Mouse (Mus musculus) telencephalon, adult 2 months (tissue): ENCODE measurements around the gene F3.
"Not testable (repeated sequence)": the region's sequence is repeated elsewhere in the genome, so short reads cannot be mapped to it uniquely, and the experiment has no call there.

ENCODE experiments used
- DNase-seq: peaks from one replicate; pipeline ENCODE4 v3.0.0-alpha.2; 2011; ENCODE audit warnings: low read depth, low spot score

F3 gene

DNA sequence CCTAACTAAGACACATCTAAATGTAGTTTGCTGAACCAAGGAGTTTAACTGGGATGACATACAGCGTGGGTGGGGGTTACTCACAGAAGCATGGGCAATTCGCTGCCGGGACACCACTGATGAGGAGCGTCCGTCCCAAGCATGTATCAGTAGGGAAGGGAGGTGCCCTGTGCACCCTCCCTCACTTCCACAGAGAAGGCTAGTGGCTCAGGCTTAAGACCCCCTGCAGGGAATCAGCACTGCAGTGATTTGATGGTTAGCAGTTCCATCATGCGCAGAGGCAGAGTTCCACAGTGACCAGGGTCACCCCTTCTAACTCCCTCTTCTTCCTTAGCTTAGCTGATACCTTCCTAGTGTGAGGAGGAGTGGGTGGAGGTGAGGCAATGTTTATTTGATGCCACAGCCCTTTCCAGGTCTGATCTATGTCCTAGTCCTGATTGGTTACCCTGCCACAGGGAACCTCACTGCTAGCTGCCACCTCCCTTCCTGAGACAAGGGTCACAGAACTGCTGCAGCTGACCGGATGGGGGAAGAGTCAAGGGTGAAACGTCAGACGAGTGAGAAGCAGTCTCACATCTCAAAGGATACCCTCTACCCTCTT, 15.5 kb downstream of the F3 start:
- DNase-seq, result no peak

DNA sequence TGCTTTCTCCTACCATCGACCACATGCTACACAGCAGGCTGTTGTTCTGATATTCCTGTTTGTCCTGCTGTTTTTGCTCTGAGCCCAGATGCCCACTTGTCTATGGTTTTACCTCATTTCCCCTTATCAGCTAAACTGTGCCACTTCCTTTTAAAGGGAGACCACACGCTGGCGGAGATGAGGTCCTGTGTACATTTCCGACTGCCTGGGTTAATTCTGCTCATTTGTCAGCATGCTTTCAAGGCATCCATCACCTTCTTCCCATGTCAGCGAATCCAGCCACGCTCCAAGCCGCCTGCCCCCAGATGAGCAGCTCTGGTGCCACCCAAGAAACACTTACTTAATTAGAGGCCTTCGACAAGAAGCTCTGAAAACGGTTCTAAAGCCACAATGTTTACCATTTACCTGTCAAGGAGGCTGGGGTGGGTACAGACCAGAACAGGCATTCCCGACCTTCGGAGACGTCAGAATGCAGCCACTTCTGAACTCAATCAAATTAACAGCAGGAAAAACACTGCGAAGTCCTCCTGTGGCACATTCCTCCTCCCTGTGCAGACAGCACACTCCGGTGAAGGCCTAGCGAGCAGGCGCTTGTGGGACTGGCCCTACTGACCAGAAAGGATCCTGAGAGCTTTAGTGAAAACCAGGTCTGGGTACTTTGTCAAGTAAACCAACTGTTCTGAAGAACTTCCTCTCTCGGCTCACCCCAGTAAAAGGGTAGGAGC, 16.3 kb downstream of the F3 start:
- DNase-seq, result no peak

DNA sequence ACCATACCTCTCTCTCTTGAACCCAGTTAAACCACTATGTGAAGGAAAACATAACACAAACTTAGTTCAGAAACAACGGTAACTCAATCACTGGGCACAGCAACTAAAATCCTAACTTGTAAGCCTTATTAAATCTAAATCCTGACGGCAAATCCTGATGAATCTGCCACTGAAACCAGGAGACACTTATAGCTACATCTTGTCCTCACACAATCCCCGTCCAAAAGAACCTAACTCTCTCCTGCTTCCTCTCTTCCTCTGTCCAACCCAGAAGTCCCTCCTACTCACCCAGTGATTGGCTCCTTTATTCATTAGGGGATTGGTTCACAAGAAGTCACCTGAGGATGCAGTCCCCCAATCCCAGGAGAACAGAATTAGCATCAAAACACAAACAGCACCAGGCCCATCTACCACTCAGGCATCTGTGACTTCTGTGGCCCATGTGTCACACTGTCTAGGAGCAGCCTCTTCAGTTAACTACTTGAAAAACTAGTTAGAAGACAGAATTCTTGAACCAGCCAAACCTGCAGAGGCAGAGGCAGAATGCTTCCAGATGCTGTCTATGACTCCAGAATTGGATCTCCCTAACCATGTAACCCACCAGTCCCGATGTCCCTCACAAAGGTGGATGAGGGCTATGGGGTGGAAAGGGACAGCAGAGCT, 18.0 kb downstream of the F3 start:
- not testable (repeated sequence) for DNase-seq

DNA sequence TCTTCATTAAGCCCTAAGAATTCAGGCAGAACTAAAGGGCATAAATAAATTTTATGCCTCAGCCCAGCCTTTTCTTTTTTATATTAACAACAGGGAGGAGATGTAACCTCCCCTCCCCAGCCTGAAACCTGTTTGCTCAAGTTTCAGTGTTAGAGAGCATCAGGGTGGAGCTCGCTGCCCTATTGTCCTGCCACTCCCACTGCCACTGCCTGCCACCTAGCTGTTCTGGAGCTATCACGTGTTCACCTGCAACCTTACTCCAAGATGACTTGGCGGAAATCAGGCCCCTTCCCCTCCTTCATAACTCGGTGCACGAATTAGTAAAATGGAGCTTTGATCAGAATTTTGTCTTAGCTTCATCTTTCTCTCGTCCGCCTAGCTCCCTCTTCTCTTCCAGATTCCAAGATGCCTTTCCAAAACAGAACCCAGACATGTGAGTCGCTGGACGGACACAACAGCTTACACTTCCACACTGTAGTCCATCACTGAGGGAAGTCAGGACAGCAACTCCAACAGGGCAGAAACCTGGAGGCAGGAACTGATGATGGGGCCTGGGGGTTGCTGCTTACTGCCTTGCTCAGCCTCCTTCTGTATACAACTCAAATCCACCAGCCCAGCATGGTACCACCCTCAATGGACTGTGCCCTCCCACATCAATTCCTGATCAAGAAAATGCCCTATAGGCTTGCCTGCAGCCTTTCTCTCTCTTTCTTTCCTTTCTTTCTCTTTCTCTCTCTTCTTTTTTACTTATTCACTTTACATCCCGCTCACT, 31.2 kb downstream of the F3 start:
- not testable (repeated sequence) for DNase-seq

DNA sequence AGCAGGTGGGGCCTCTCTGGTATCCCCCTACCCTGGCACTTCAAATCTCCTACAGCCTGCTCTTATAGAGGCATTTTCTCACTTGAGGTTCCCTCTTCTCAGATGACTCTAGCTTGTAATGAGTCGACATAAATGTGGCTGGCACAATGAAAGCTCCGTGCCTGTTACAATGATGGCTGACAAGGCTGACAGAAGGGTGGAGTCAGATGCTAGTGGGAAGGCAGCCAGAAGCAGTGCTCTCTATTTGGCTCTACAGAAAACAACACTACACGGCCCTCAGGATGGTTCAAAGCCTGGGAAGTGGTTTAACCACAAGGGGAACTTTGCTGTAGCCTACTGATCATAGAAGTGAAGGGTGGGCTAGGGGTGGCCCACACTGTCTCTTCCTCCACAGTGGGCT, 31.8 kb downstream of the F3 start:
- DNase-seq, result no peak

DNA sequence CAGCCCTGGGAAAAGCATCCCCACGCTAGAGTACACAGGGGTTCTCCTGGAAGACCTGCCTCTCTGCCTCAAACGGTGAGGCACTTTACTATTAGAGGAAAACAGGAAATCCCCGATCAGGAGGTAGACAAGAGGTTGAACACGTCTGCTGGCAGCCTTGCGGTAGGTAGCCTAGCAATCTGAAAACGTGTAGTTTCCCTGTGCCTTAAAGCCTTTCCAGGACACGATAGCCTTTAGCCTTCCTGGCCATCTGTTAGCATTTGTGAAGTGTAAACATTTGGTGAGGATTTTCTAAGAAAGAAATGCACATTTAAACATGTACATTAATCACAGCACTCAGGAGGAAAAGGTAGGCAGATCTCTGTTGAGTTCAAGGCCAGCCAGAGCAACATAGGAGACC, 35.0 kb downstream of the F3 start:
- no peak for DNase-seq

DNA sequence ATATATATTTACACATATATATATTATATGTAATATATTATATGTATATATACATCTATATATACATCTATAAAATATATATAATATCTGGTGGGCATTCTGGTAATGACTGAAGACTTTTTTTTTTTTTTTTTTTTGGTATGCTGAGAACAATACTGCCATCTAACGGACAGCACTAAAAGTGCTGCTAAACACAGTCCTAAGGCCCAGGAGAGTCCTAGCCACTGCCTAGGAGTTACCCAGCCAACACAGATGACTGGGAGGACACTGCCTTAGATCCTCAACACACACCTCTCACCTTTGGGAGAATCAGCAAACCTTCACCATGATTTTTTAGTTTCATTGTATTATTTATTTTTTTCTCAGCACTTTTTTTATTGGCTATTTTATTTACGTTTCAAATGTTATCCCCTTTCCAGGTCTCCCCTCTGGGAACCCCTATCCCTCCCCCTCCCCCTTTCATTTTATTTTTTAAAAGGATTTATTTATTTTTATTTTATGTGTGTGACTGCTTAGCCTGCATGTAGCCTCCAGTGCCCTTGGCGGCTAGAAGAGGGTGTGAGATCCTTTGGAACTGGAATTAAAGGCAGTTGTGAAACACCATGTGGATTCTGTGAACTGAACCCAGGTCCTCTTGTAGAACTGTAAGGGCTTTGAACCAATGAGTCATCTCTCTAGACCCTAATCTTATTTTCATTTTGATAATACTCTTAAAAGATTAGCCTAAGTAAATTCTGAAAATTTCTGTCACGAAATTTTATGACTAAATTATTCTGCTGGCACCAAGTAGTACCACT, 38.9 kb downstream of the F3 start:
- DNase-seq, result no peak

DNA sequence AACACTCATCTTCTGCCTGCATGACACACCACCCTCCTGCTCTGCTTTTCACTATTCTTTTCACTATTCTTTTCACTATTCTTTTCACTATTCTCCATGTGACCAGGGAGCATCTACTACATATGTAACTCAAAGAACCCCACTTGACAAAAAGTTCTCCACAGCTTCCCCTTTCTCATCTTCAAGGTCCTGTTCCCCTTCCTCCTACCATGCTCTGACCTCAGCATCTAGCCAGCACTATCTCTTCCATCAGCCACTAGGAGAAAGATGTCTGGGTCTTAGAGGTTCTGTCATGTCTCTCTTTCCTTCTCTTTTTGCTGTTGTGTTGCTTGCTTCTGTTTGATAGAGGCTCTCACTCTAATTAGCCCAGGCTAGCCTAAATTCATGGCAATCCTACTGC, 42.7 kb downstream of the F3 start:
- DNase-seq, result no peak

DNA sequence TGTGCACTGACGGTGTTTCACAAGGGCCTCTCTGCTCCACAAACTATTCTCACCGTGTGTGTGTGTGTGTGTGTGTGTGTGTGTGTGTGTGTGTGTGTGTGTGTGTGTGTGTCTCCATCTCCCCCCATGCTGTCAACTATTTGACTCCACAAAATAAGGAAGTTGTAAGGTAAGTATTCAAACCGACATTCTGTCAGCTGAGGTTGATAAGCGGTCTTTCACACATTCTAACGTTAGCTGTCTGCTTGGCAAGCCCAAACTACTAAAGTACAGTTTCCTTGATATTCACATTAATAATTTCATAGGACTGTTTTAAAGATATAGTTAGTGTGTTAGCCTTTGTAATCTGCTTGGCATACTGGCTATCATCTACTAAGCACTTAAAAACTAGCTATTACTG, 43.5 kb downstream of the F3 start:
- DNase-seq, result no peak

DNA sequence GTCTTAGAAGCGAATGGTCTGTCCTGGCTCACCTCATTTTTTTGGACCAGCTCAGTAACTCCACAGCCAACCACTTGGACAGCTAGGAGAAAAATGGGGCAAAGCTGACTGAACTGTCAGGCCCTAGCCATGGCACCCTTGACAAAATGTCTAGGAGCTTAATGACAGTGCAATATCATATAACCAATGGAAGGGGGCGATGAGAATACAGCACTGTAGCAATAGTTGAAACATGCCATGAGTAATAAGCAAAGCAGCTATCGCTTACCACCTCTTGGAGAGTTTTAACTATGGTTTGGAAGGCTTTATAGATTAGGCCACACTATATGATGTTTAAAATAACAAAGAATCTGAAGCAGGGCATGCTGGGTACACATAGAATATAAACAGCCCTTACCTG, 45.4 kb downstream of the F3 start:
- DNase-seq, result no peak

DNA sequence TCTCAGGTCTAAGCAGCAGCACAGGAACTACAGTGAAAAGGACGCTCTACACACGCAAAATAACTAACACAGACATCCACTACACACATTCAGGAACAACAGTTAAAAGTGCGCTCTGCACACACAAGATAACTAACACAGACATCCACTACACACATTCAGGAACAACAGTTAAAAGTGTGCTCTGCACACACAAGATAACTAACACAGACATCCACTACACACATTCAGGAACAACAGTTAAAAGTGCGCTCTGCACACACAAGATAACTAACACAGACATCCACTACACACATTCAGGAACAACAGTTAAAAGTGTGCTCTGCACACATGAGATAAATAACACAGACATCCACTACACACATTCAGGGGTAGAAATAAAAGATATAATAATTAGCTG, 50.0 kb downstream of the F3 start:
- not testable (repeated sequence) for DNase-seq

DNA sequence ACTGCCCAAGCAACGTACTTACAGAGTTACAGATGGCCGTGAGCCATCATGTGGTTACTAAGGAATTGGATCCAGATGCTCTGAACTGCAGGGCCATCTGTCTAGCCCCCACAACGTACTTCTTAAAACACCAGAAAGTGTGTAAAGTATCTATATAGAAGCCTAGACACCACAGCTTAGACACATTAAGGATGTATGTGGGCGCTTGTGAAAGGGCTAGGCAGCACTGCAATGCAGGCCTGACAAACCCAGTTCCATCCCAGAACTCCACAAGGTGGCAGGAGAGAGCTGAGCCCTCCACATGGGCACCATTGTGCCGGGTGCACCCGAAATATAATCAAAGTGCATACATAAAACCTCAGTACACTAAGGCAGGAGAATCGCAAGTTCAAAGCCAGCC, 54.6 kb downstream of the F3 start:
- peak; percentile 89 for DNase-seq

DNA sequence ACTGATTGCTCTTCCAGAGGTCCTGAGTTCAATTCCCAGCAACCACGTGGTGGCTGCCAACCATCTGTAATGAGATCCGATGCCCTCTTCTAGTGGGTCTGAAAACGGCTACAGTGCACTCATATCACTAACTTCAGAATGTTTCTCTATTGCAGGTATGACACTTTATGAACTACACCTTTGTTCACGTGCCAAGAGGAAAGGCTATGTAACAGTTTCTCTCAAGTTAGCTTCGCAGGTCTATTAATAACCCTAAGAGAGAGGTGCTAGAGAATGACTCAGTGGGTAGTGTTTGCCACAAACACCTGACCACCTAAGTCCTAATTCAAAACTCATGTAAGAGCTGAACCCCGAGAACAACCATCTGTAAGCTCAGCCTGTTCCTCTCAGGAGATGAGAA, 59.7 kb downstream of the F3 start:
- no peak for DNase-seq
